Mouse (Mus musculus) T-cell, adult 66 days (primary cell): Measurements from ENCODE around the gene Smad1. TPM values are rescaled to one million over a fixed set of nuclear protein-coding genes. Genes with fewer than 3 reads are reported as not detected.

ENCODE experiments used
- total RNA-seq, 2 experiments: library from RNA; stranded (reverse); gene quantifications; 3 replicates in 1 of 2; 4 replicates in 1 of 2; pipeline ENCODE4 v1.2.4; 2023

The Smad1 gene
- total RNA-seq, result 10 to 100 TPM; 13.6 to 14.5 TPM

DNA sequence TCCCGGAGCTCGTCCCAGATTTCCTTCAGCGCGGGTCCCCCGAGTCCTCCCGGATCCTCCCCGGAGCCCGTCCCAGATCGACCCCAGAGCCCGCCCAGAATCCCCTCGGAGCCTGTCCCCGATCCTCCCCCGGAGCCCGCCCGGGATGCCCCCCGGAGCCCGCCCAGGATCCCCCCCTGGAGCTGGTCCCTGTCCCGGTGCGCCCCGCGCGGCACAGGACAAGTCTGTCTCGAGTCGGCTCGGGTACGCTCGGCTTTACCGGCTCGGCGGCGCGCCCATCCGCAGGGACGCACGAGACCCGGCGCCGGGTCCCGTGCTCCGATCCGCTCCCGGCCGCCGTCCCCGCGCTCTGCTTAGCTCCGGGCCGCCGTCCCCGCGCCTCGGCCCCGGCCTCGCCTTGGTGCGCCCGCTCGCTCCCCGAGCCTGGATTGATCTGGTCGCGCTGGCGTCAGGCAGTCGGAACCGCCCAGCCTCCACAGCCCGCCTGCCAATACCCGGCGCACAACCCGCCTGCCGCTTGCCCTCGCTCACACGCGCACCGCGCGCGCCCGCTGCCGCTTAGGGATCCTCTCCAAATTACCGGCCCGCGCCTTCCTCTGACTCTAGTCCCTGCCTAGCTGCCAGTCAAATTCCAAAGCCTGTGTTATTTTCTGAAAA is at the start of gene Smad1:
Gene Smad1 (minus strand): TSS at position 525 of the 657 bp plus-strand sequence.

DNA sequence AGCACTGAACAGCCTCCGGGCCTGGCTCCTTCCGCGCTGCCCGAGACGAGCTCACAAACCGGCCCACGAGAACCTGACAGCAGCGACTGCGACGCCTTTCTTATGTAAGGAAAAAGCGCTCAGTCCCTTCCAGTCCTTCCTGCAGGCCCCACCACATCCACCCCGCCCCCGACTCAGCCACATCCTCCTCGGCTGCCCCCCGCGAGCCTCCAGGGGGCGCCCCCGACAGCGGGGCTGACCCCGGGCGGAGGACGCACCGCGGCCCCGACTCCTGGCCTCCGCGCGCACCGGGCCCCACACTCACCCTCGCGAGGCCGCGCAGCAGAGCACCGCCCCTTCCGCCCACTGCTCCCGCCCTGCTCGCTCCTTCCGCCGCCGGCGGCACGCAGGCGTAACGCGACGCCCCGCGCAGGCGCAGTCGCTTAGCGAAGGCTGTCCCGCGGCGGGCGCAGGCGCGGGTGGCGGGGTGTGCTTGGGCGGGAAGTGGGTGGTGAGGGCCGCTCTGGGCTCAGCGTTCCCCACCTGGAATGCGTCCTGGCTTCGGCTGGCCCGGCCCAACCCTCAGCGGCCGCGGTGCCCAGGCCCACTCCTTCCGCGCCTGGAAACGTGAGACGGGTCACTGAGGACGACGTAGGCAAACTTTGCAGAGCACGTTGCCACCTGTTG is 104.6 kb downstream of the Smad1 start, which contains the start of gene Mmaa:
Gene Mmaa (minus strand): TSS at position 328 of the 666 bp plus-strand sequence.

Other genes with a start within 250 kb of the Smad1 start
- gene 1700011L22Rik, start 150.9 kb downstream of the Smad1 start, total RNA-seq, result under 1 TPM in 1 of 2 experiments, not detected in 1; 0.62 TPM
- gene Mmaa, start 104.6 kb downstream of the Smad1 start, total RNA-seq, result 1 to 10 TPM; 7.0 to 9.0 TPM
- 10 to 100 TPM; 67.2 to 75.7 TPM for gene Otud4, start 240.1 kb upstream of the Smad1 start, total RNA-seq